Mouse (Mus musculus) left cerebral cortex, postnatal 4 days (tissue): ENCODE data around the gene Bcl6b. TPM values are rescaled to one million over a fixed set of nuclear protein-coding genes. Genes with fewer than 3 reads are reported as not detected.

Experiments used
- DNase-seq: peaks from one replicate; pipeline ENCODE4 v3.0.0-alpha.2; 2022
- intact Hi-C: fragments of 180-260 bp; cut with DNase I; formaldehyde crosslinking; loops from one replicate; pipeline ENCODE4 v1.15.1; 2025
- total RNA-seq, 2 experiments: library from RNA; stranded (reverse); gene quantifications; 2 replicates each; pipeline ENCODE4 v1.2.3; 2021

The Bcl6b gene
- 1 to 10 TPM; 9.1 to 9.3 TPM for total RNA-seq

DNA sequence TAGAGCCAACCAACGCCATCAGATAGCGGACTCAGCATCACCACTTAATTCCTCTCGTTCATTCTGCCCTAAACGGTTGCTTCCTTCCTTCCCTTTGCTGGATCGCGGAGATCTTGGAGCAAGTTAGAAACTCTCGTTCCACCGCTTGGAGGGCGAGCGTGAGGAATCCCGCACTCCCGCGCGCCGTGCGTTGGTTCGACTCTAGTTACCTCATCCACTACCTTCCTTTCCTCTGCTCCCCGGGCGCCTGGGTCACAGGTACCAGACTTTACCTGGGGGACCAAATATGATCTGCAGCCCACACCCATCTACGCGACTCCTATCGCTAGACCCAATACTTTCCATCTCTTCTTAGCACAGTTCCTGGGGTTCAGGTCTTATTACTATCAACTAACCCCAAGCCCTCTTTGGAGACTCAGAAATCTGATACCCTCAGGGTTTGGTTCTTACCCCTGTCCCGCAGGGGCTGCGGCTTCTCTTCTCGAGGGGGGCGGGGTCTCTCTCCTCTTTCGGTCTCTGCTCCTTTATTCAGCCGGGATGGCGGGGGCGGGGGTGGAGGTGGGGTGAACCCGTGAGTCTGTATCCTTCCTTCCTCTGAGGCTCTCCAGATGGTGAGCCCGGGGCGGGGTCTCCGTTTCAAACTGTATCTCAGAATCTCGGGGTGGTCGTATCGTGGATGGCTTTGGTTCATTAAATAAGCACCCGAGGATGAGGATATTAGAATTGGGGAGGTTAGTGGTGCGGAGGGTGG, at the start of gene Bcl6b:
Gene Bcl6b, minus strand, starts transcription at position 539 of the 751 bp plus-strand sequence.
- no peak for DNase-seq
- intact Hi-C loops: loop anchor here (10.0 kb wide), 1 partner anchor 105 kb away; no protein-coding TSS in a partner anchor

DNA sequence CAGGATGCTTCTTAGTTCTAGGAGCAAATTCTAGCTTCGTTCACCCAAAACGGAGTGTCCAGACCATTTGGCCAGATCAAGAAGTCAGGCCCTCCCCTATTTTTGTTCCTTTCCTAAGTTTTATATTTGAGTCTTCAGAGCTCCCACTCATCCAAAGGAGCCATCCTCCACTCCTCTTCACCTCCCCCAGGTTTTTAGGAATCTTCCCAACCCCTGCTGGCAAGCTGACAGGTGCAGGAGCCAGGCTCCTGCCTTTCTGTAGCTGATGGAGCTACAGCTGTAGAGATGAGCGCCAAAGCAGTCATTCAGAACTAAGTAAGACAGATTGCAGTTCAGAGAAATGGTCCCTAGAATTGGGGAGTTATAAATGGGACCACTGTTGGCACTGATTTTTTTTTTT, 49.4 kb upstream of the Bcl6b start:
- intact Hi-C loops: no loop called here
- DNase-seq: peak; percentile 40

DNA sequence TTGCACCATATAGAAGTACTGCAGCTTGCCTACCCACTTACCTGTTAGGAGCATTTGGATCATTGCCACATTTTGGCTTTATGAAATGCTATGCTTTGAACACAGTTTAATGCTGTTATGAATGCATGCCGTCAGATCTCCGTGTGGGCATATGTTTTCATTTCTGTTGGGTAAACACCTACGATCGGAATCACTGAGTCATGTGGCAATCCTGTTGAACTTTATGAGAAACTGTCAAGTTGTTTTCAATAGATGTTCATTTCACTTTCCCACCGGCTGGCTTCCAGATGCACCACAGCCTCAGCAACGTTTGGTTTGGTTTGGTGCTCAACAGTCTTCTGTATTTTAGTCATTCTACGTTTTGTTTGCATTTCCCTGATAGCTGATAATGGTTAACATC, 42.0 kb upstream of the Bcl6b start:
- DNase-seq: no peak
- intact Hi-C loops: no loop called here

DNA sequence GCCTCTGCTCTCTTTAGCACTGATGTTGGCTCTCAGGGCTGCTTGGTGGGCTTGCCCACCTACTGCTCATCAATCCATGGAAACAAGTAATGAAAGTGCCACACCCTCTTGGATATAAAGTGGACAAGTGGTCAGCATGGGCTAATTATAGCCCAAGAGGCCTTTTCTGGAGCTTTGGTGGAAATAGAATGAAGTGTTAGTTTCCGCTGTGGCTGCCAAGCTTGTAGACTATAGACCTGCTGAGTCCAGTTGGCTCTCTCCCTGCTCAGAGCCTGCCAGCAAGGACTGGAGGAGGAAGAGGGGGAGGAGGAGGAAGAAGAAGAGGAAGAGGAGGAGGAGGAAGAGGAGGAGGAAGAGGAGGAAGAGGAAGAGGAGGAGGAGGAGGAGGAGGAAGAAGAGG, 36.8 kb upstream of the Bcl6b start:
- intact Hi-C loops: no loop called here
- no peak for DNase-seq

DNA sequence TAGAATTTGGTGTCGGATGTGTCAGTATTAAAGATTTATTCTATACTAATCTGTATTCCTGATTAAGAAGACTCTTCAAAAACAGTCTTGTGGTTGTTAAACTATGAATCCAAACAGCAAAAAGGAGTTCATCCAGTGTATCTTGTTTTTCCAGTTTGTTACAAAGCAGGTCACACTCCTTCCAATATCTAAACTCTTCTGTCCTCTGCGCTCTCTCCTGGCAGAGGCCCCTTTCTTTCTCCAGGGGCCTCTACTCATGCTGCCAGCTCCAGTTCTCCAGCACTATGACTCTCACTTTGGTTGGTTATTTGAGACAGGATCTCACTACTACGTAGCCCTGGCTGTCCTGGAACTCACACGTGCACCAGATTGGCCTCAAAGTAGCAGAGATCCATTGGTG, 36.2 kb upstream of the Bcl6b start:
- intact Hi-C loops: no loop called here
- DNase-seq: no peak

DNA sequence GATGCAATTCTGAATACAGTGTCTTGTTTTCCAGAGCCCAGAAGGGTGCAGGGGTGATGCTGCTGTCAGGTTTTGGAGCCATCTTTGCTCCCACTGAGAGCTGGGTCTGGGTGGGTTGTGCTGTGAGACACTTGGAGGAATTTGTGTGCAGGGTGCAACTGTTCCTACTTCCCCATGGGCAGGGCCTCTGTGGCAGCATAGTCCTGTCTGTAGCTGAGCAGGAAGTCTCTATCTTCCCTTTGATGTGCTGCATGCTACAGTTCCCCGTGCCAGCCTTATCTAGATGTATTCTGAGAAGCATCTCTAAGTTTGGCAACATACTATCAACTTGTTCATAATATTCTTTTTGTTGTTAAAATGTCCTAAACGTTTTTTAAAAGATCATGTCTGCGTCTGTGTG, 35.7 kb upstream of the Bcl6b start:
- no peak for DNase-seq

DNA sequence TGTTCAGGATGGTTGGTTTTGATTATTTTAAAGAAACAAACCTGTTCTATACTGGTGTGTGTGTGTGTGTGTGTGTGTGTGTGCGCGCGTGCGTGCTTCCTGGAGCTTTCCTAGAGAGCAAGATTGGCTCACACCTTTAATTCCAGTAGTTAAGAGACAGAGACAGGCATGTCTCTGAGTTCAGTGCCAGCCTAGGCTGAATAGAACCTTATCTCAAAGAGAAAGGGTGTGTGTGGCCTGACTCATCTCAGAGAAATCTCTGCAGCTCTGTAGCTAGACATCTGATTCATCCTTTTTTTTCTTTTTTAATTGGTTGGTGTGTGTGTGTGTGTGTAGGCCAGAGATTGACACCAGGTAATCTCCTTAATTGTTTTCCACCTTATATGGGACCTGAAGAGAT, 29.4 kb upstream of the Bcl6b start:
- DNase-seq: no peak
- intact Hi-C loops: no loop called here

More for the DNA sequence above, 35.7 kb upstream of the Bcl6b start:
- intact Hi-C loops: no loop called here

DNA sequence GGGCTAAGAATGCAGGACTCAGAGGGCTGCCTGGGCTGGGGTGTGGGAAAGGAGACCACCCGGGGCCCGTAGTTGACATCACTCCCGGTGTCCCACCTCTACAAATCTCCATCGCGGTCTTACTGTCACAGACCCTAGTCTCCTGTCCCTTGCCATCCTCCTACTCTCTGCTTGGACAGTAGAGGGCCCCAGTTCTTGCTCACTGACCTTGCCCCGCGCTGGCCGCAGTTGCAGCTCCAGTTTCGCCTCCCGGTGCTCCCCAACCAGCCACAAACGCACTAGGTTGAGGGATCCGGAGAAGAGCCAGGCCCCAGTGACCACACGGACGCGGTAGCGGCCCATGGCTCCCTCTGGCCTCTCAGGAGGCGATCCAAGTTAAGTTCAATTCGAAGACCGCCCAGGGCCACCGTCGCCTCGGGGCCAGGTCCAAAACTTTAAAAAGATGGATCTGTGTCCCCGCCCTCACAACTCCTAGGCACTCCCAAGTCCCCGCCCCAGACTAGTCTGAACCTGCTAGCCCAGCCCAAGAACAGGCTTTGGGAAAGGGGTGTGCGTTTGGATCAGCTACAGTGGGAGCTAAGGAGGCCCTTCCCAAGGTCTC, 25.4 kb upstream of the Bcl6b start, which contains the start of gene Alox12:
Gene Alox12, minus strand, starts transcription at position 423 of the 601 bp plus-strand sequence.
- intact Hi-C loops: no loop called here
- peak; percentile 33 for DNase-seq

DNA sequence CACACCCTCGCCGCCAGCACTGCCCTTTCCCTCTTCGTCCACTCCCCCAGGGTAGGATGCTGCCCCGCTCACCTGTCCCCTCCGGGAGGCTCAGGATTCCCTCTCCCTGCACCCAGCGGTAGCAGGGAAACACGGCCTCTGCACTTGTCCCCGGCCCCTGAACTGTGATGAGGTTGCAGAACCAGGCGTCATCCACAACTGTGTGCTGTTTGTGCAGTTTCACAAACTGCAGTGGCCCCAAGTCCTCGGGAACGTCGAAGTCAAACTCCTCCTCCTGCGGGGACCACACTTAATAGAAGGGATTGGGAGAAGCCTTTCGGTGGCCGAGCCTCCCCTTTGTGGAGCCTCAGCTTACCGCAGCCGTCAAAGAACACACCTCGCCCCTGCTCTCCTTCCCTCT, 24.7 kb upstream of the Bcl6b start:
- no peak for DNase-seq
- intact Hi-C loops: no loop called here

DNA sequence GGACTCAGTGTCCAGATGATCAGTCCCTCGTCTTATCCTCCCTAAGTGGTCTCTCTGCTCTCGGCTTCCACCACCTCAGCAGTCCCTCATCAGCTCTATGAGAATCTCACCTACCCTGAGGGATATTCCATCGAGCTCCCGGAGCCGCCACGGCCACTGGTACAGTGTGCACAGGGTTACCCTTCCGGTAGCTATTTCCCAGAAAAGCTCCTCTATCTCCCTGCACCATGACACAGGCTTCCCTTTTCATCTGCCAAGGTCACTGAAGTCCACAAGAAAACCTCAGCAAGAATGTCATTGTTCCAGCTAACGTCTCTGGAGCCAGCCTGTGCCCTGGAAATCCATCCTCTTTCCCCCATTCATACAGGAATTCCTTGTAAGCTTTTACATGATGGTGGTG, 22.3 kb upstream of the Bcl6b start:
- no peak for DNase-seq
- intact Hi-C loops: no loop called here

DNA sequence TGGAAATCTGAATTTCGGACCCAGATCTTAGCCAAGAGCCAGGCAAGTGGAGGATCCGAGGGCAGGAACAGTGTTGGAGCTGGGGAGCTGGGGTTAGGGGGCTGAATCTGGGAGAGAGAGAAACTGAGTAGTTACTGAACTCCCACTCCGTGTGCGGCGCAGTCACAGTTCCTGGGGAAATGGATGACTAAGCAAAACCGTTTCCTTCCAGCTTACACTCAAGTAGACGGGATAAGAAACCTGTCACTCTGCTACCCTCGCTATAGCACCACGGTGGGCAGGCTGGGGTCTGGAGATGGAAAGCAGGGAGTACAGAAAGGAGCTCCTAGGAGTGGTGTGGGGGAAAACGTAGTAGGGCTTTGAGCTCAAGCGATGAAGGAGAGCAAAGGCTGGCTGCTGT, 20.6 kb upstream of the Bcl6b start:
- intact Hi-C loops: no loop called here
- DNase-seq: no peak

DNA sequence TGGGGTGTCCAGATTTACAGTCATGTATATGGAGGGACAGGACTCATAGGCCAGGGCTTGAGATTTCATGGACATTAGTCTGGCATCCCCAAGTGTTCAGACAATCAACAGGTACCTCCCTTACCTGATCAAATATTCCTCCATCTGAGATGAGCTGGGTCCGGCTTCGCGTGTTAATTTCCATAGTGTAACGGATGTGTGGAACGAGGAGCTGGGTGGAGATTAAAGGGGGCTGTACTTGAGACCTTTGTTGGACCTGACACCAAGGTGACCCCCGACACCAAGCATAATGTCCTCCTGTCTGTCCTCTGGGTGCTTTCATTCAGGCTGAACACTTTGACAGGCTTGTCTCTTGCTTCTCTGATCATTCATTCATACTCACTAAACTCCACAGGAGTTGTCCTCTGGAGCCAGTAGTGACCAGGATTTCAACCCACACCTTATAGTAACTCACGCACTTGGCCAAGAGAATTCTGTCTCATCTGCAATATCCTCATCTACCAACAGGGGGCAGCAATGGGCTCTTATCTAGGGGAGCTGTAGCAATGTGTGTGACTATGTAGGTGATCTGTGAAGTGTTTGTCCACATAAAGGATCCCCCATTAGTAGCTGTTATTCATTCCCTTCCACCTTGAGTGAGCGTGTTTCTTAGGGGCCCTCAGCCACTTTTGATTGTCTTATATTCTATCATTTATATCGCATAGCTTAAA, 17.7 kb upstream of the Bcl6b start:
- intact Hi-C loops: no loop called here
- peak; percentile 69 for DNase-seq

DNA sequence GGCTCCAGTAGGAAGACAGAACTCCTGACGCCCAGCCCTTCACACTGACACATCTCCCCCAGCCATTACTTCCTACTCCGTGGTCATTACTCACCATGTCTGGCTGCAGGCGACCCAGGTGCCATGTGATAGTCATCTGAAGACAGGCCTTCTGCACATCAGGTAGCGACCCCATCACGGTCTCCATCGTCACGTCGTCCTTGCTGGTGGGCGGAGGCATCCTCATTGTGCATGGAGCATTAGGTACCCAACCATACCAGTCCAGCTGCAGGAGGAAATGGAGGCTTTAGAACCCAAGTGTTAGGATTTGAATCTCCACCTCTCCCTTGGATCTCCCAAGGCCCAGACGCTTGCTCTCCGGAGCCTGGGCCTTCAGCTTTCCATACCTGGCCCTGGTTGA, 13.0 kb upstream of the Bcl6b start:
- intact Hi-C loops: loop anchor here (5.0 kb wide), 1 partner anchor 70 kb away; no protein-coding TSS in a partner anchor
- no peak for DNase-seq

DNA sequence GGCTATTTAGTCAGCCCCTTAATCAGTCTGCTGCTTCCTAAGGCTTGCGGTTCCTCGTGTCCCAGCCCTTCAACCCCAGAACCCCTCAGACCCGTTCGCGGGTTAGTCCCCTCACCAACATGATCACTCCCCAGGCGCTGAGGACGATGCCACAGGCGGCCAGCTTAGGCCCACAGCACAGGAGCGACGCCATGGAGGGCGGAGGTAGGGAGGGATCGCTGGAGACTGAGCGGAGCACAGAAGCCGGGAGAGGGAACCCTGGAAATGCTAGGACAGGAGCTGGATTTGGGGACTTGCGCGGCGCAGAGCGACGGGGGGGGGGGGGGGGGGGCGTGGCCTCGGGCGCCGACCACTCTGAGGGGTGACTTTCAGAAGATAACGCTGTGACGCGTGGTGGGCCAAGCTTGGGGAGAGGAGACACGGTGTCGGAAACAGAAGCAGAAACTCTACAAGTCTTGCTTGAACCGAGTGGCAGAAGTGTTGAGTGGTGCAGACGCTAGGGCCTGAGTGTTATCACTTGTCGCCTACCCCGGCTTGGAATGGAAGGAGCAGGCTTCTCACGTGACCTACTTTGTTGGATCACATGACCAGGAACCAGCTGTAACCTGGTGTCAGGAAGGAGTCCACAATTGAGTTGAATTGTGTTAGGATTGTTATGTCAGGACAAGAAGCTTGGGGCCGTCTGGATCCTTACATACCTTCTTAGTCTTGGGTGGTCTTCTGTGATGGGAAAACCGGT, 10.1 kb upstream of the Bcl6b start, which contains the start of the genes Gm21988 and Rnasek:
Gene Gm21988, minus strand, starts transcription at position 290 of the 739 bp plus-strand sequence.
Gene Rnasek, minus strand, starts transcription at position 302 of the 739 bp plus-strand sequence.
- intact Hi-C loops: loop anchor here (5.0 to 10.0 kb wide), 2 partner anchors 73 to 95 kb away; no protein-coding TSS in a partner anchor
- DNase-seq: peak; percentile 71

DNA sequence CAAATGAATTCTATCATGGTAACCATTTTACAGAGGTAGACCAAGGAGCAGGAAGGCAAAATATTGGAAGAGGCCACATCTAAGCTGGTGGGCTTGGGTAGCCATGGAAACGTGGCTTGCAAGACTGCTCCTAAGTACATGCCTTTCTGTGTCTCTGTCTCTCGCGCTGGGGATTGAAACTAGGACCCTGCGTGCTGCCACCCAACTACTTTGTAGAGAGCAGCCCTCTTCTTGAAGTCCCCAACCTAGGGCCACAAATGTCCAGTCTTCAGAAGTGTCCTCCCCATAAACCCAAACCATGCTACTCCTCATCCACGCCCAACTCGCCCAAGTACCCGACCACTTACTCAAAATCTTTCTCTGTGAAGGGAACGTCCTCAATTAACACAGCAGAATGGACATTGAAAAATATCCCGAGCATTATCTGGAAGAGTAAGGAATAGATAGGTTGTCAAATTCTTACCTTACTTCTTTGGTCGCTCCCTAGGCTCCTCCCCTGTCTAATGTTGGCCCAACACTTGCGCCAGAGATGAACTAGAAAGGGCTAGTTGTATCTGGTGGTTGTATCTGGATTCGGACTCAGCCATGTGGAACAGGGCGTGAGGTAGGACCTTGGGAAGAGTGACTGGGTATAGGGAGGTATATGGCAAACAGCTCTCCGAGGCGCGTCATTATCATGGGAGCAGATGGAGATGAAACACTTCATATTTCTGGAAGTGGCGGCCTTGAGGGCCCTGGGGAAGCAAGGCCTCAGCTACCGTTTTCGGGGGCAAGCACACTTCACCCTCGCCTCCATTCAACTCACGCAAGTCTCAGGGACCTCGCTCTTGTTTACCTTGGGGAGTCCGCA, 9.2 kb upstream of the Bcl6b start:
- intact Hi-C loops: loop anchor here (10.0 kb wide), 1 partner anchor 96 kb away; no protein-coding TSS in a partner anchor
- DNase-seq: no peak

DNA sequence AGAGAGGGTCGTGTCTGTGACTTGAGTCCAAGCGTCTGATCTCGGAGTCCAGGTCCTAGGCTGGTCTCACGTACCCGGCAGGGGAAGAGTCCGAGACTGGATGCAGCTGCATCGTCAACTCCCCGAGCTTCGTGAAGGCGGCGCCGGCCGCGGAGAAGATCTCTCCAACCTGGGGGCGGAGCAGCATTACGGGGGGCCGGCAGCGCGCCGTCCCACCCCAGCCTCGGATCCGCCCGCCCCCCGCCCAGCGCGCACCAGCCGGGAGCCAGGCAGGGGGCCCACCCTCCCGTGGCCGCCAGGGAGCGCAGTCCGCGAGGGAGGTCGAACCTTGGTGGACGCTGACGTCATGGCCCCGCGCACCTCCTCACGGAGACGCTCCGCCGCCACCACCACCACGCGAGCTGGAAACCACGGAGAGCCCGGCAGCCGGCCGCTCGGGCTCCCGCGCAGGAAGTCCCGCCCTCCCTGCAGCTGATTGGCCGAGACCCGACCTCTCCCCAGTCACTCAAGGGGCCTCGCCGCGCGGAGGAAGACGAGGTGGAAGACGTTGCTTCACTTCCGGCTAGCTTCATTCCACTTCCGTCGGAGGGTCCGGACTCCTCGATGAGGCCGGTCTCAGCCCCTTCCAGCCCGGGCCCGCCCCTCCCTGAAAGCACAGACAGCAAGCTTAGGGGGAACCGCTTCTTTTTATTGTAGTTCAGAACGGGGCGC, 8.0 kb upstream of the Bcl6b start, which contains the start of gene 0610010K14Rik:
Gene 0610010K14Rik, minus strand, starts transcription at position 458 of the 711 bp plus-strand sequence.
- intact Hi-C loops: loop anchor here (10.0 kb wide), 1 partner anchor 97 kb away; no protein-coding TSS in a partner anchor
- peak; percentile 98 for DNase-seq

DNA sequence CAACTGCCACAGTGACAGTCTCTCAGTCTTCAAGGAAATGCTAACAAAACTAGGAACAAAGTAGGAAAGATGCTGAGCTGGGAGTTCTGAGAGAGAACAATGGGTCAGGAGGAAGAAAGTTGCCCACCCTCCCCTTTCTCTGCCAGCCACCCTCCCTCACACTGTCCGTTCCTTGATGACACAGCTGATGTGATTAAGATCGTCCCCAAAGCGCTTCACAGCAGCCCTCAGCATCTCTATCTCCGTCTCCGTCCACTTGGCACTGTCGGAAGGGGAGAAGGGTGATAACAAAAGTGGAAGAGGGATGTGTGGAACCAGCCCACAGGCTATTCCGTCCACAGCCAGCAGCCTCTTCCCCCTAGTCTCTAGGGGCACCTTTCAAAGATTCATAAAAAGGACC, 7.1 kb upstream of the Bcl6b start:
- intact Hi-C loops: loop anchor here (10.0 kb wide), 1 partner anchor 98 kb away; no protein-coding TSS in a partner anchor

DNA sequence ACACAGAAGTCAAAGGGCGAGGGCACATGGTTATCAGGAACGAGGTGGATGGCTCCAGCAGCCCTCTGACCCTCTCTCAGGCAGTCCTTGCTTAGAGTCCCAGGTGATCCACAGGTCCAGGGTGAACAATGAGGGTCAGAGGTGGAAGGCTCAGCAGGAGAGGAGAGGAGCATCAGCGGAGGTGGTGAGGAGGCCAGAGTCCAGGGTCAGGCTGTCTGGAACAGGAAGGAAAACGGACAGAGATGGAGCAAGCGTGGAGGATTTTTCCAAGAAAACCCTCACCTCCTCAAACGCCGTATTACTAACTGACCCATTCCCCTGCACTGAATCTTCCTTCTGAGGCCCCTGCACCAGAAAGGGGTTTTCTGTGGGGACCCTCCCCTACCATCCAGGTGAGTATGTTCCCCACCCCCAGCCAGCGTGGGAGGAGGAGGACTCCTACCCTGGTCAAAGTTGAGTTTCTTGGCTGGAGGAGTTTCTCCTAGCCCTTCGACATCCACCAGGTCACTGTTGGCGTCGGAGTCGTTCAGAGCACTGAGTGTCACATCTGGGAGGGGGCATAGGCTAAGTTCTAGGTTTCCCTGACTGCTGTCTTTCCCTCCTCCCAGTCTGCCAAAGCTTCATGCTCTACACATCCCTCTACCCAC, 5.8 kb upstream of the Bcl6b start:
- intact Hi-C loops: loop anchor here (10.0 kb wide), 1 partner anchor 99 kb away; no protein-coding TSS in a partner anchor
- no peak for DNase-seq

More for the DNA sequence above, 7.1 kb upstream of the Bcl6b start:
- DNase-seq: no peak
